ENCODE assay signal across 8 mouse cellular contexts in the genomic region with DNA sequence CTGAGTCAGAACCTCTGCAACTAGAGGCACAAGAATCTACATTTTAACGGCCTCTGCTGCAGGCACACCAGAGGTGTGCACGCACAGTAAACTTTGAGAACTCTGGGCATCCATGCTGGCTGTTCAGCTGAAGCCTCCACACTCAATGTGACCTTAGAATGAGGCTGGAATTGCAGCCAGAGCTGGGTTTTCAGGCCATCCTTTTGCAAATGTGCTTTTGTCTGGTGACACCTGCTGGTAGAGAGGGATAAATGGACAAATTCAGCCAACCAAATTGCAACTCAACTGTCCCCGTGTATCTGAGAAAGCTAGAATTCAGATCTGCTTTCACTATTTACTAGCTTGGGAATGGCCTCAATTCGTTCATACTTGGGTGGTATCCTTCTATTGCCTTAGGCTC. TPM values are rescaled to one million over a fixed set of nuclear protein-coding genes. Genes with fewer than 3 reads are reported as not detected.
DNase-seq lines count a peak whose midpoint lies in the region; ATAC-seq and TF ChIP-seq lines count a peak whose summit lies in the region.
"Had no signal": no experiment of that assay in that cellular context is flagged by ENCODE, and none has a peak within 500 bp of the region (broad histone marks: within the 10 kb centered on the region; RNA-seq: fewer than 3 reads in every experiment).

No protein-coding gene starts in this region.

- whole genome bisulfite sequencing in large intestine, adult 2 months = 10% methylated on average over 4 of the region's 4 CpGs
- WGBS in lung, embryonic 14.5 days = 27% methylated on average over 4 of the region's 4 CpGs

- peak; percentile 88 for TF ChIP-seq CTCF in lung, embryonic 14.5 days (IDR thresholded peaks at IDR 0.05; ENCODE audit: low read depth)

- no peak overlapping the region for H3K4me2 ChIP-seq in lung, embryonic 14.5 days
- H3K4me2 ChIP-seq: lung, embryonic 15.5 days had no signal

- no peak overlapping the region for H3K4me3 ChIP-seq in ES-E14 (ENCODE audit: insufficient read depth in 1 of 2, low read depth in 1 of 2, low read length in 2 of 2, poor library complexity in 1 of 2, severe bottlenecking in 1 of 2)
- H3K4me3 ChIP-seq in lung, embryonic 14.5 days (ENCODE audit: low read depth, low read length) = no peak overlapping the region
- H3K4me3 ChIP-seq: lung, embryonic 15.5 days had no signal

- no peaks in the 10 kb centered on the region for H3K27me3 ChIP-seq in lung, embryonic 14.5 days (ENCODE audit: insufficient read depth, low read length)
- H3K27me3 ChIP-seq: lung, embryonic 15.5 days had no signal

- no peaks in the 10 kb centered on the region for H3K36me3 ChIP-seq in ES-E14 (ENCODE audit: control insufficient read depth, insufficient read depth, low read length, poor library complexity, severe bottlenecking)
- H3K36me3 ChIP-seq in lung, embryonic 14.5 days (ENCODE audit: insufficient read depth) = no peaks in the 10 kb centered on the region
- H3K36me3 ChIP-seq: lung, embryonic 15.5 days had no signal

- peak; percentile 42; the same call in 1 of the 2 replicates for ATAC-seq in lung, embryonic 14.5 days (ENCODE audit: insufficient read depth)

- no peaks in the 10 kb centered on the region for H3K9me3 ChIP-seq in ES-E14 (ENCODE audit: control insufficient read depth, insufficient read depth, low read depth, low read length)
- no peaks in the 10 kb centered on the region for H3K9me3 ChIP-seq in lung, embryonic 14.5 days (ENCODE audit: low read depth, low read length)
- H3K9me3 ChIP-seq: lung, embryonic 15.5 days had no signal

- H3K4me1 ChIP-seq in ES-E14 (ENCODE audit: control insufficient read depth in 2 of 2, insufficient read depth in 2 of 2, low read length in 2 of 2, poor library complexity in 1 of 2) = peaks cover 0 to 2% of the 10 kb centered on the region in 2 experiments; a peak in 1 of 4 replicates
- 0 out of 2 replicates have a peak, but pooled peaks cover 4% of the 10 kb centered on the region for H3K4me1 ChIP-seq in lung, embryonic 14.5 days (ENCODE audit: insufficient read depth)

- in situ Hi-C loops in ES-E14 (cut with MboI; ENCODE audit: low sequenced_read_pairs in 2 of 2, unreplicated experiment in 2 of 2) = loop anchor here (10.0 to 25.0 kb wide), 3 partner anchors 209 to 482 kb away; no protein-coding TSS in a partner anchor

- H3K9ac ChIP-seq in ES-E14 (ENCODE audit: insufficient read depth, low read depth, low read length, poor library complexity, severe bottlenecking) = no peak overlapping the region
- no peak overlapping the region for H3K9ac ChIP-seq in lung, embryonic 14.5 days
- H3K9ac ChIP-seq: lung, embryonic 15.5 days had no signal

- H3K27ac ChIP-seq in ES-E14 (ENCODE audit: insufficient read depth, low read depth, low read length, poor library complexity, severe bottlenecking) = no peak overlapping the region
- H3K27ac ChIP-seq in lung, embryonic 14.5 days (ENCODE audit: low read depth) = no peak overlapping the region
- H3K27ac ChIP-seq: lung, embryonic 15.5 days had no signal

- DNase-seq in ES-E14 (ENCODE audit: low read depth, low spot score) = peak; percentile 51
- DNase-seq in adrenal gland, adult 18-20 months (ENCODE audit: low spot score in 2 of 2) = peak; percentile 34 to 47
- DNase-seq in embryo, embryonic 10.5 days (ENCODE audit: low spot score) = peak; percentile 80
- DNase-seq in heart, adult 18-20 months = peak; percentile 80 to 81
- peak; percentile 53 for DNase-seq in large intestine, adult 2 months (ENCODE audit: low read depth, low spot score)
- DNase-seq in lung, embryonic 14.5 days = peak; percentile 91
- peak; percentile 78 for DNase-seq in retina, embryonic 14.5 days (ENCODE audit: low spot score)

TF ChIP-seq in ES-E14, 5 proteins besides CTCF, POLR2A, EP300 and RAD21:
- TF ChIP-seq HCFC1 (IDR thresholded peaks at IDR 0.05; ENCODE audit: borderline replicate concordance, insufficient read depth, low read length) (no peak), CHD2 (IDR thresholded peaks at IDR 0.05; ENCODE audit: low read depth, low read length) (no peak), ZC3H11A (IDR thresholded peaks at IDR 0.05; ENCODE audit: borderline replicate concordance, low read depth, low read length) (peak; percentile 90), MAFK (IDR thresholded peaks at IDR 0.05; ENCODE audit: insufficient read depth, low read depth, low read length) (no peak), ZNF384 (IDR thresholded peaks at IDR 0.05; ENCODE audit: low read depth, low read length) (no peak)

RNA-seq across cellular contexts. Expression of a gene that starts 37.1 kb away (rescaled TPM):
- 10.4 and 10.6 TPM in 2 replicates for total RNA-seq in ES-E14 (2012; rRNA removed)
- total RNA-seq in adrenal gland, adult 18-20 months (2021) = 1 to 10 TPM; 5.3 to 7.5 TPM
- total RNA-seq in heart, adult 18-20 months (2021) = 10 to 100 TPM; 53.2 to 53.4 TPM
- polyA plus RNA-seq in large intestine, adult 2 months (2012; rRNA removed) = 1.3 and 2.2 TPM in 2 replicates
- 7.4 and 8.1 TPM in 2 replicates for polyA plus RNA-seq in lung, embryonic 14.5 days (2014; fragmentation: Nextera tagmentation; extraction: Ambion mirVana)

Comparison
In these comparisons a context has a peak if more than half of its experiments do, and no peak if none do; other contexts are left out.
1. DNase-seq: peak in every context shown above with its lines; median percentile 91 in lung, embryonic 14.5 days; 80 in heart, adult 18-20 months; 80 in embryo, embryonic 10.5 days; 78 in retina, embryonic 14.5 days; 53 in large intestine, adult 2 months; 51 in ES-E14; 40 in adrenal gland, adult 18-20 months.